Mouse (Mus musculus) heart, adult 2 months (tissue): ENCODE measurements around the gene Sh3glb1.

Experiments used
- CTCF ChIP-seq: fragments of 200-600 bp; IDR thresholded peaks from 2 replicates; pipeline ENCODE4 v1.8.1; 2022; ENCODE audit warnings: antibody characterized with exemption, mild to moderate bottlenecking, moderate library complexity
- POLR2A ChIP-seq: fragments of 200-500 bp; IDR thresholded peaks from 2 replicates; pipeline ENCODE4 v1.6.1; 2011; ENCODE audit warnings: mild to moderate bottlenecking, low read depth, low read length, control low read depth; ENCODE audit not compliant: insufficient read depth

GRCm38 (mm10) chr3:144714126-144714525, 6.0 kb downstream of the Sh3glb1 start:
- no peak for TF ChIP-seq POLR2A
- TF ChIP-seq CTCF: no peak
